24 mouse cellular contexts compared by ENCODE assay signal in the genomic region with DNA sequence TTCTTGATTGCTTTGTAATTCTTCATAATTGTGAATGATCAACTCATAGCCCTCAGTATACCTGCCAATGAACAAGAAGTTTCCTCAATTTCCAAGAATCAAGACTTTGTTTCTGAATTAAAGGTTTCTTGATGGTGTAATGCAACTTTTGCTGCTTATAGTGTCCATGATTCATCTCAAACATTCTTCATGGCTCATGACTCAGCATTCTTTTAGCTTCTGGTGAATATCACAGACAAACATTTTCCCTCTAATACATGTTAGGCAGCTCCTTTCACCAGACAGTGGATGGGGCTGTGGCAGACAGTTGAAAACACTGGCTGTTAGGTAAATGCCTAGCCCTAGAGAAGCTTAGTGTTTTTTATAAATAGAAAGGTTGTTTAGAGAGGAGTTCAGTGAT.
A peak's percentile ranks its signal among the peaks of the same experiment; 100 is the strongest.
DNase-seq lines count a peak whose midpoint lies in the region; ATAC-seq and TF ChIP-seq lines count a peak whose summit lies in the region.
"Had no signal": no experiment of that assay in that cellular context is flagged by ENCODE, and none has a peak within 500 bp of the region (broad histone marks: within the 10 kb centered on the region; RNA-seq: fewer than 3 reads in every experiment).

No protein-coding gene starts in this region.

- H3K9me3 ChIP-seq in lung, postnatal 0 days (ENCODE audit: low read length): no peaks in the 10 kb centered on the region
- no peaks in the 10 kb centered on the region for H3K9me3 ChIP-seq in heart, embryonic 10.5 days
- H3K9me3 ChIP-seq in kidney, embryonic 16.5 days (ENCODE audit: low read length): no peaks in the 10 kb centered on the region
- H3K9me3 ChIP-seq: embryonic facial prominence, embryonic 13.5 days; forebrain, embryonic 12.5 days; forebrain, embryonic 15.5 days; hindbrain, embryonic 12.5 days; intestine, embryonic 15.5 days had no signal

- ATAC-seq in lung, postnatal 0 days: no peak
- no peak for ATAC-seq in kidney, embryonic 16.5 days (ENCODE audit: low FRiP score, low TSS enrichment)
- ATAC-seq: forebrain, embryonic 15.5 days; hindbrain, embryonic 16.5 days; intestine, embryonic 15.5 days had no signal

- H3K27me3 ChIP-seq in lung, postnatal 0 days (replicated peaks; ENCODE audit: insufficient read depth, low read length): no peaks in the 10 kb centered on the region
- H3K27me3 ChIP-seq in heart, embryonic 10.5 days (ENCODE audit: insufficient read depth, poor library complexity, severe bottlenecking): no peaks in the 10 kb centered on the region
- H3K27me3 ChIP-seq in kidney, embryonic 16.5 days (ENCODE audit: insufficient read depth, low read length): no peaks in the 10 kb centered on the region
- H3K27me3 ChIP-seq: embryonic facial prominence, embryonic 13.5 days; forebrain, embryonic 12.5 days; forebrain, embryonic 15.5 days; hindbrain, embryonic 12.5 days; intestine, embryonic 15.5 days had no signal

- no peak for TF ChIP-seq EP300 in lung, postnatal 0 days (IDR thresholded peaks at IDR 0.05)

- no peak overlapping the region for H3K4me2 ChIP-seq in lung, postnatal 0 days (replicated peaks; ENCODE audit: low read depth, low read length)
- no peak overlapping the region for H3K4me2 ChIP-seq in kidney, embryonic 16.5 days (replicated peaks; ENCODE audit: low read depth, low read length)
- H3K4me2 ChIP-seq: embryonic facial prominence, embryonic 13.5 days; forebrain, embryonic 12.5 days; forebrain, embryonic 15.5 days; heart, embryonic 11.5 days; hindbrain, embryonic 12.5 days; intestine, embryonic 15.5 days had no signal

- no peak overlapping the region for H3K9ac ChIP-seq in lung, postnatal 0 days (replicated peaks; ENCODE audit: low read depth)
- no peak overlapping the region for H3K9ac ChIP-seq in kidney, embryonic 16.5 days (replicated peaks; ENCODE audit: low read length)
- H3K9ac ChIP-seq: embryonic facial prominence, embryonic 13.5 days; forebrain, embryonic 12.5 days; forebrain, embryonic 15.5 days; hindbrain, embryonic 12.5 days; intestine, embryonic 15.5 days had no signal

- H3K4me3 ChIP-seq in lung, postnatal 0 days (ENCODE audit: low read depth, low read length): no peak overlapping the region
- H3K4me3 ChIP-seq in embryonic fibroblast, embryonic 13.5 days (ENCODE audit: insufficient read depth, low read length): no peak overlapping the region
- H3K4me3 ChIP-seq in heart, embryonic 10.5 days: no peak overlapping the region
- no peak overlapping the region for H3K4me3 ChIP-seq in kidney, embryonic 16.5 days (ENCODE audit: low read length)
- H3K4me3 ChIP-seq: embryonic facial prominence, embryonic 13.5 days; forebrain, embryonic 12.5 days; forebrain, embryonic 15.5 days; heart, adult 2 months; hindbrain, embryonic 12.5 days; intestine, embryonic 15.5 days had no signal

- peak; percentile 12 for DNase-seq in lung, postnatal 0 days (ENCODE audit: low spot score)
- DNase-seq in lung, adult 18-20 months: no peak
- peak; percentile 19 for DNase-seq in NIH3T3 (ENCODE audit: low read depth)
- DNase-seq in right cerebral cortex, postnatal 14 days: no peak
- no peak for DNase-seq in heart, embryonic 10.5 days (ENCODE audit: low spot score)
- DNase-seq: adrenal gland, adult 8-10 months; adrenal gland, postnatal 36 days; cerebellum, adult 11 months; cerebellum, adult 2 months; cerebellum, adult 9-11 months; cerebellum, postnatal 25 days; gastrocnemius, postnatal 10 days; gastrocnemius, postnatal 36 days; heart, adult 2 months; kidney, adult 11 months had no signal

- no peaks in the 10 kb centered on the region for H3K36me3 ChIP-seq in lung, postnatal 0 days (ENCODE audit: insufficient read depth, low read length)
- no peaks in the 10 kb centered on the region for H3K36me3 ChIP-seq in heart, embryonic 10.5 days
- no peaks in the 10 kb centered on the region for H3K36me3 ChIP-seq in kidney, embryonic 16.5 days (ENCODE audit: insufficient read depth, low read length)
- H3K36me3 ChIP-seq: embryonic facial prominence, embryonic 13.5 days; forebrain, embryonic 12.5 days; forebrain, embryonic 15.5 days; hindbrain, embryonic 12.5 days; intestine, embryonic 15.5 days had no signal

- no peaks in the 10 kb centered on the region for H3K4me1 ChIP-seq in lung, postnatal 0 days (ENCODE audit: insufficient read depth, low read depth, low read length)
- peaks cover 7% of the 10 kb centered on the region for H3K4me1 ChIP-seq in embryonic fibroblast, embryonic 13.5 days (ENCODE audit: control insufficient read depth, insufficient read depth, low read length)
- H3K4me1 ChIP-seq in heart, embryonic 10.5 days: no peaks in the 10 kb centered on the region
- H3K4me1 ChIP-seq in kidney, embryonic 16.5 days (ENCODE audit: insufficient read depth, low read length): no peaks in the 10 kb centered on the region
- H3K4me1 ChIP-seq: embryonic facial prominence, embryonic 13.5 days; forebrain, embryonic 12.5 days; forebrain, embryonic 15.5 days; hindbrain, embryonic 12.5 days; intestine, embryonic 15.5 days had no signal

- TF ChIP-seq CTCF in lung, postnatal 0 days (IDR thresholded peaks at IDR 0.05): no peak
- no peak for TF ChIP-seq CTCF in embryonic fibroblast, embryonic 13.5 days (IDR thresholded peaks at IDR 0.05; ENCODE audit: borderline replicate concordance, insufficient read depth, low read length)

- no peak for TF ChIP-seq POLR2A in embryonic fibroblast, embryonic 13.5 days (IDR thresholded peaks at IDR 0.05; ENCODE audit: low read depth, low read length)

- H3K27ac ChIP-seq in lung, postnatal 0 days (ENCODE audit: low read length): no peak overlapping the region
- H3K27ac ChIP-seq in embryonic fibroblast, embryonic 13.5 days (ENCODE audit: insufficient read depth, low read length): peak overlapping the region; percentile 98
- H3K27ac ChIP-seq in heart, embryonic 10.5 days: no peak overlapping the region
- H3K27ac ChIP-seq in kidney, embryonic 16.5 days (ENCODE audit: low read length): no peak overlapping the region
- H3K27ac ChIP-seq: embryonic facial prominence, embryonic 13.5 days; forebrain, embryonic 12.5 days; forebrain, embryonic 15.5 days; heart, adult 2 months; hindbrain, embryonic 12.5 days; intestine, embryonic 15.5 days had no signal

Comparison
In these comparisons a context has a peak if more than half of its experiments do, and no peak if none do; other contexts are left out.
1. DNase-seq: peak in lung, postnatal 0 days (single experiment) and NIH3T3 (single experiment); none in lung, adult 18-20 months (0 of 2), right cerebral cortex, postnatal 14 days (single experiment) and heart, embryonic 10.5 days (single experiment).